Mouse (Mus musculus): ENCODE data around the gene Mobp.
"Not testable (repeated sequence)": the region's sequence is repeated elsewhere in the genome, so short reads cannot be mapped to it uniquely, and the experiment has no call there.

Gene Mobp

DNA sequence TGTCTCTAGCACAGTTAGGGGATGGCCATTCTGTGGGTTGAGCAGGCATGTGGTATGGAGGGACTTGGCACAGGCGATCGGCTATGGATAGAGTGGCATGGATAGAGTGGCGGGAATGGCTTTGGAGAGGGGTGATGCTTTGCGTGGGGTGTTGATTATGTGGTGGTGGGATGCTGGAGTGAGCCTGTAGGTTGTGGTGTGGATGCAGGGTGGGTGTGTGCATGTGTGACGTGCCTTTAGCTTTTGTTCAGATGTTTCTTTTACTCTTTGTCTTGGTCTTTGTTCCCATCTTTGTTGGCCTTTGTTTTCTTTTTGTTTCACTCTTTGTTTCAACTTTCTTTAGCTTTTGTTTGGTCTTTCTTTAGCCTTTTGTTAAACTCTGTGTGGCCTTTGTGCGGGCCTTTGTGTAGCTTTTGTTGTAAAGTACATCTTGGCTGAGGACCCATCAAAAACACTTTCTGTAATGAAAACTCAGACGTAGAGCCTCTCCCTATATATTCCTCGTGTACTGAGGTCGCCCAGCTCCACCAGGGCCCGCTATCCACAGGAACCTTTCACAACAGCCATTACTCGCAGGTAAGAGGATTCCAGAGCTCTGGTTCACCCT is at the start of gene Mobp:
Mobp (plus strand) TSS at position 486 of the 607 bp plus-strand sequence.
- DNase-seq (ENCODE audit: low spot score in 2 of 2), result no peak

DNA sequence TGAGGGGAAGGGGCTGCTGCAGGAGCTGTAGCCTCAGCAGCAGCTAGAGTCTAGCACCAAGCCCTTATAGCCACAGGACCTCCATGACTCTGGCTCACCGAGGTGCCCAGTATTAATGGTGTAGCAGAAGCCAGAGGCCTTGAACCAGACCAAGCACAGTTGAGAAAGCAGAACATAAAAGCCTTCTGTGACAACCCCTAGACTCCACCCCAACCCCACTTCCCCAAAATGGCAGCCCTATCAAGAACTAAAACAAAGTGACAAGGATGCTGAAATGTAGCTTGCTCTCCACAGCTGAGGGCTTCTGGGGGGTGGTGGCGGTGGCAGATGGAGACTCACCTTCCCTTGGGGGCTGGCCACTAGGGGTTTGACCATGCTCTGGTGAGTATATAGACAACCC is 48.3 kb upstream of the Mobp start:
- DNase-seq (ENCODE audit: low spot score in 2 of 2), result no peak

DNA sequence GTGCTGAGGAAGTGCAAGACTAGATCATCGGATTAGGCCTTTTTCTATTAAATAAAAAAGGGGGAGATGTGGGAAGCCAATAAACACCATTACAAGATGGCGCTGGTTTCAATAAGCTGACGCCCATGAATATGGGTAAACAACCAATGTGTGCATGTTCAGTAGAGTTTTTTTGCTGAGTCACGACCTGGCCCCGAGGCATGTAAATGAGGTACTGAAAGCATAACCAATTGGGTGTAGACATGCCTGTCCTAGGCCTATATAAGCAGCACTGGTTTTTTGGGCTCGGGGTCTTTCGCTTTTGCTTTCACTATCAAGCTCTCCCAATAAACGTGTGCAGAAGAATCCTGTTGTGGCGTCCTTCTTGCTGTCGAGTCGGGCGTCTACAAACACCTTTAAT is 40.6 kb upstream of the Mobp start:
- not testable (repeated sequence) for DNase-seq (ENCODE audit: low spot score in 2 of 2)

DNA sequence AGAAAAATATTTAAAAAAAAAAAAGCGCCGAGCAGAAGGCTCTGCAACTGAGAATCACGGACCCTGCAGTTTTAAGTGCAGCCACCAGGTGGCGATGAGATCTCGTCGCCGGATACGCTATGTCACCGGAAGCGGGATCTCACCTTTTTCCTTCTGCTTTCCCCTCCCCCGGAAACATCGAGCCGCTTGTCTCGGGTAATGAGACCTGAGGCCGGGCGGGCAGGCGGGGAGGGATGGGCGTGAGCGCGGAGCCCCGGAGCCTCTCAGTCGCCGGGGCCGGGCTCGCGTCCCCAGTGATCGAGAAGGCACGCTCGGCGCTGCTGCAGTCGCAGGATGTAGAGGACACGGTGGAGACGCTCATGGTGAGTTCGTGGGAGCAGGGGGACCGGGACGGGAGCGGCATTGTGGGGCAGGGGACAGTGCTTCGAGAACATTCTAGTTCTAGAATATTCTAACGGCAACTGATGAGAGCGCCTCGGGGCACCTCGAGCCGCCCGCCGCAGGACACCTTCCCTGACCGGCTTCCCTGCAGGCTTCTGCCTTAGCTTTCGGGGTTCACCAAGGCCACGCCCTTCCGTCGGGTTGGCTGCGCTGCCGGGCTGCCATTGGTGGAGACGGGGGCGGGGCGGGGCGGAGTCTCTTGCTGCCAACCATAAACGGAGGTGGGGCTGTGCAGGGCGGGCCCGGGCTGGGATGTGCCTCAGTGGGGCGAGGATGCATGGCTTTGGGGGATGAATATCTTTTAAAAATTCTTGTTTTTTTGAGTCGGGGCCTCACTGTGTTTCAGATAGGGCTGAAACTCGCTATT is 39.1 kb upstream of the Mobp start, which contains the start of gene Slc25a38:
Slc25a38 (plus strand) TSS at position 164 of the 808 bp plus-strand sequence.
- DNase-seq (ENCODE audit: low spot score in 2 of 2), result peak; percentile 91 to 94

DNA sequence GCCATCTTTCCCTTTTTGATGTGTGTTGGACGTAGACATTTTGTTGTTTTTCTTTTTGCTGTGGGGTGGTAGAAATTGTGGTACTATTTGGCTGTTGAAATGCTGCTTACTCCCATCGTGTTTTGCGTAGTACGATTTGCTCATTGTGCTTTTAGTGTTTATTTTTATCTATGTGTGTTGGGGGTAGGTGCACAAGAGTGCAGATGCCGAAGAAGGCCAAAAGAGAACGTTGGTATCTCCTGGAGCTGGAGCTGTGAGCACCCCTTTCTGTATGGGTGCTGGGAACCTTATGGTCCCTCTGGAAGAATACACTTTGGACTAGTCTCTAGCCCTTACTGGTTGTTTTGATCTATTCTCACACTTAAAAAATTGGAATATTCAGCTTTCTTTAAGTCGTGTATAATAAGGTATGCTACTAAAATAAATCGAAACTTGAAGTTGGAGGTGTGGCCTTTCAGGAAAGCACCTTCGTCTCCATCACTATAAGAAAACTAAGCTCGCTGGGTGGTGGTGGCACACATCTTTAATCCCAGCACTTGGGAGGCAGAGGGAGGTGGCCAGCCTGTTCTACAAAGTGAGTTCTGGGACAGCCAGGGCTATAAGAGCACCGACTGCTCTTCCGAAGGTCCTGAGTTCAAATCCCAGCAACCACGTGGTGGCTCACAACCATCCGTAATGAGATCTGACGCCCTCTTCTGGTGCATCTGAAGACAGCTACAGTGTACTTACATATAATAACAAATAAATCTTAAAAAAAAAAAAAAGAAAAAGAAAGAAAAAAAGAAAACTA is 38.2 kb upstream of the Mobp start:
- no peak for DNase-seq (ENCODE audit: low spot score in 2 of 2)

DNA sequence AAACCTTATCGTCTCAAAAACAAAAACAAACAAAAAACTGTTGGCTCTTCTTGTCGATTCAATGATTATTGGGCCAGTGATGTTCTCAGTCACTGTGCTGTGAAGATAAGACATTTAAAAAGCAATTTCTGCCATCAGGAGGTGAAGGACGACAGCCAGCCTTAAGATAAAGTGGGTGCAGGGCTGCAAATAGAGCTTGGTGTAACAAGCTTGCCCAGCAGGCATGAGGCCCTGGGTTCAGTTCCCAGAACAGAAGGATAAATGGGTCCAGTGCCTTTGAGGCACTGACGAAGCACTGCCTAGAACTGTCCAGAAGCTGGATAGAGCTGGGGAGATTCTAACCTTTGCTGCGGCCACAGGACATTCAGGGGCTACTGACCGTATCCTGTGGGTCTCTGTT is 37.0 kb upstream of the Mobp start:
- no peak for DNase-seq (ENCODE audit: low spot score in 2 of 2)

DNA sequence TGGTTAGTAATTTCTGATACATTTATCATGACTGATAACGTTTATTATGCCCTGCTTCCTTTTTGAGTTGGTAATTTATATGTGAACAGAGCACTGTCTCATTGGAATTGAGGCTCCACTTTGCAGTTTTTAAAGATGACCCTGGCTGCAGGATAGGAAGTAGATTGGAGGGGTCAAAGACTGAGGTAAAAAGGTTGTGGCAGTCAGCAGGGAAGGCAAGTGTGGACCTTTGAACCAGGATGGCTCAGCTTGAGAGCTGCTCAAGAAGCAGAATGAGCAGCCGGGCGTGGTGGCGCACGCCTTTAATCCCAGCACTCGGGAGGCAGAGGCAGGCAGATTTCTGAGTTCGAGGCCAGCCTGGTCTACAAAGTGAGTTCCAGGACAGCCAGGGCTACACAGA is 36.1 kb upstream of the Mobp start:
- no peak for DNase-seq (ENCODE audit: low spot score in 2 of 2)

DNA sequence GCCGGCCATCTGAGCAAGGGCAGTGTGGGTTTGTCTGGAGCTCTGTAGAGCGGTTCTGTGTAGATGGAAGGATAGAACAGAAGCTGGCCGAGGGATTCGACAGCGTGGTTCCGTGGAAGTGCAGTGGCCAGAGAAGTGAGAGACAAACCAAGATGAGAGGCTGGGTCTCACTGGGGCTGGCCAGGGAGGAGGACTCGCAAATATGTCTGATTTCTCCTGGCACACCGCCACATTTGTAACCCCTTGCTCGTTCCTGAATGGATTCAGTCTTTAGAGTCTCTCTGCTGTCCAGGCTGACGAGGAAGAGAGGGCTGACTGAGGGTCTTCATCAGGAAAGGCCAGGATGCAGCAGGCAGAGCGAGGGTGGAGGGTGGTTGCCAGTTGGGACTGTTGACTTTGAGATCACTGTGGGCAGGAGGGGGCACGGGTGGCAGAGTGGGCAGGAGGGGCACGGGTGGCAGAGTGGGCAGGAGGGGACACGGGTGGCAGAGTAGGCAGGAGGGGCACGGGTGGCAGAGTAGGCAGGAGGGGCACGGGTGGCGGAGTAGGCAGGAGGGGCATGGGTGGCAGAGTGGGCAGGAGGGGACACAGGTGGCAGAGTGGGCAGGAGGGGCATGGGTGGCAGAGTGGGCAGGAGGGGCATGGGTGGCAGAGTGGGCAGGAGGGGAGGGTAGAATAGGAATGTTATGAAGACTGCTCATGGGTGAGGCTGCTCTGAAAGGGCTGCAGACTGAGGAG is 35.3 kb upstream of the Mobp start:
- DNase-seq (ENCODE audit: low spot score in 2 of 2), result no peak

DNA sequence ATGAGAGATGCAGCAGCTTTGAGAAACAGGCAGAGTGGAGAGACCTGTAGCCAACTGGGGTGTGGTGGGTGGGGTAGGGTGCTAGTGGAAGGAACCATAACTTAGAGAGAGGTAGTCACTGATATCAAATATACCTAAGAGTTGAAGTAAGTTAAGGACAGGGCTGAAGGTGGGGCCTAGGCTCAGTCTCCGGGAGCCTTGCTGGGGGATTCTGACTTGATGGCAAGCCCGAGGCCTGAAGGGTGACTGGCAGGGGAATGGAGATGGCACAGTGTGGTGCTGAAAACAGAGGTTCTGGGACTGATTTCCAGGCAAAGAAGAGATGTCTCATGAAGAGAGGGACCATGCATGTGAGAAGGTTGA is 34.7 kb upstream of the Mobp start:
- no peak for DNase-seq (ENCODE audit: low spot score in 2 of 2)

DNA sequence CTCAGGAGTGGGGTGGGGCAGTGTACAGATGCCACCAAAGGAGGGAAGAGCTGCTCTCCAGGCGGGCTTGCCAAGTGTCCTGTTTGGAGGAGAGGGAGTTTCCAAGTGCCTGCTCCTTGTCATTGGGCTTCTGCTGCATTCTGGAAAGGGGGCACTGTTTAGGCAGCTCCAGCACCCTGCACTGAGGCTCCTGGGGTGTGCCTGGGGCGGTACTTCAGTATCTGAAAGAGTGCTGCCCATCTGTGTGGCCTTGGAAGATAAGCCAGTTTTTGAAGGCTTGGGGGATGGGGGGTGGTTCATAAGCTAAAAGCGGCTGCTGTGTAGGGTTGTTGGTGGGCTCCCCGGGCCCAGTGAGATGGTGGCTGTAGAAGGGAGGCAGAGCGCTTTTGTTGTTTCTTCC is 33.9 kb upstream of the Mobp start:
- no peak for DNase-seq (ENCODE audit: low spot score in 2 of 2)

DNA sequence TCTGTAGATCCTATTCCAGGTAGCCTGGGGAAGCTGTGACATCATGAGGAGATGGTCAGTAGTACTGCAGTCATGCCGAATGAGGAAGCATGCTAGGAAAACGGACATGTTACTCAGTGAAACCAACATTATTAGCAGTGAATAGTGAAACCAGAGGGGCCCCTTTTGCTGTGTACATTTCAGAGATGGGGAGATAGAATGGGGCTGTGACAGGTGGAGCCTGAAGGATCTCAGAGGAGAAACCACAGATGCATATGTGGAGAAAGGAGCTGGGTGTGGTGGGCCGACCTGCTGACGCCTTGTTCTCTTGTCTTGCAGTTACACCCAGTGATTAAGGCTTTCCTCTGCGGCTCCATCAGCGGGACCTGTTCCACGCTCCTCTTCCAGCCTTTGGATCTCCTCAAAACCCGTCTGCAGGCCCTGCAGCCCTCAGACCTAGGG is 33.3 kb upstream of the Mobp start:
- DNase-seq (ENCODE audit: low spot score in 2 of 2), result no peak

DNA sequence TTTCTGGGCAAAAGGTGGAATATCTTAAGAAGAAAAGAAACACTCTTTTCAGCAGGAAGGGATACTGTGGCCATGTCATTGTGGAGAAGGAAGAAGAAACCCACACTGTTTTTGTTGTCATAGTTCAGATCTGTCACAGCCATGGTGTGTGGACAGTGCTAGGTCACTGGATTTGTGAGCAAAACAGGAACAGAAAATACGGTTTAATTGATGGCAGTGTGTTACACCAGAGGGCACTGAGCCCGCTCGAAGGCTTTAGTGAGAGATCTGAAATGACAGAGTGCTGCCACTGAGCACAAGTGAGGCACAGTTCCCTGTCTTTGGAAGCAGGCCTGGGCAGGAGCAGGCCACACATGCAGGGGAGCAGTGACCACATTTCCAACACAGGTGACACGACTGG is 31.3 kb upstream of the Mobp start:
- DNase-seq (ENCODE audit: low spot score in 2 of 2), result no peak

DNA sequence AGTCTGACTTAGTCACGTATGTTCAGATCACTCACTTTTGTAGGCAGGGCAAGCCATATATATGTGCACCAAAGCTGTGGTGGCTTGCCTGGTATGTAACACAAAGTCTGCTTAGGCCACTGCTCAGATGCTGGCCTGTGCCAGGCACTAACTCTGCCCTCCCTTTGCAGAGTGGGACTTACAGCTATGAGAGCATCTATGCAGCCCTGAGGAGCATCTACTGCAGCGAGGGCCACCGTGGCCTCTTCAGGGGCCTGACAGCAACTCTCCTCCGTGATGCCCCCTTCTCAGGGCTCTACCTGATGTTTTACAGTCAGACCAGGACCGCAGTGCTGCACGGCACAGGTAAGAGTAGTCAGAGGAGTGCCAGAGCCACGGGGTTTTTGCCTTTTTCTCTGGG is 29.0 kb upstream of the Mobp start:
- DNase-seq (ENCODE audit: low spot score in 2 of 2), result no peak

DNA sequence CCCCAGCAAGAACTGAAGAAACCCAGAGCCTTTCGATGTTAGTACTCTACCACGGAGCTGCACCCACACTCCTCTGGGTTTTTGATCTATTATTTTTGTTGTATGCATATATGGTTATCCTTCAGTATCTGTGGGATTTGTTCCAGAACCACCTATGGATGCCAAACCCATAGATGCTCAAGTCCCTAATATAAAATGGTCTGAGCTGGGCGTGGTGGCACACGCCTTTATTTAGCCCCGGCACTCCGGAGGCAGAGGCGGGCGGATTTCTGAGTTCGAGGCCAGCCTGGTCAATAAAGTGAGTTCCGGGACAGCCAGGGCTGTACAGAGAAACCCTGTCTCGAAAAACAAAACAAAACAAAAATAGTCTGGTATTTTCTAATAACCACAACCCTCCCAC is 22.6 kb upstream of the Mobp start:
- no peak for DNase-seq (ENCODE audit: low spot score in 2 of 2)

DNA sequence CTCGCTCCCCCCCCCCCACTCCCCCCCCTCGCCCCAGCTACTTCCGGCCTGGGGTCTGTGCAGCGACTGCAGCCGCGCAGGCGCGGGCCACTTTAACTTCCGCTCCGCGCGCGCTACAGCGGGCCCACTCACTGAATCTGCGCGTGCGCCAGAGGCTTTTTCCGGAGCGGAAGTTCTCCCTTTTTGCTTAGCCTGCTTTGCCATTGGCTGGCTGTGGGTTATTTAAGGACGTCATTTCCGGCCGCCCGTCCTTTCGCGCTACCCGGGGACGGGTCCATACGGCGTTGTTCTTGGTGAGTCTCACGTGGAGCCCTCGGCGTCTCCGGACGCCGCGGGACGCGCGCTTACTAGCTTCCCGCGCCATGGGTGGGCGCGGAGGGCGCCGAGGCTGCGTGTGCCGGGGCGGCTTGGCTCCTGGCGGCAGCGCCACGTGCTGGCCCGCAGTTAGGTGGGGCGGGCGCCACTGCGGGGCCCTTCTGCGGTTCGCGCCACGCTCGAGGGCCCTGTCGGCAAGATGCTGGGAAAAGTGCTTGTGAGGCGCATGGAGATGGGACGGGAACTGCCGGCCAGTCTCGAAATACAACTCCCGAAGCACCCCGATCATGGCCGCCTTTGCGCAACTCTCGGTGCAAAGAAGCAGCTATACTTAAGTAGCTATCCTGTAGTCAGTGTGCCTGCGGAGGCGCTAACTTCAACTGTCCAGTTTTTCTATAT is 21.8 kb upstream of the Mobp start, which contains the start of gene Rpsa:
Rpsa (plus strand) TSS at position 152 of the 714 bp plus-strand sequence.
- DNase-seq (ENCODE audit: low spot score in 2 of 2), result peak; percentile 95 to 97

DNA sequence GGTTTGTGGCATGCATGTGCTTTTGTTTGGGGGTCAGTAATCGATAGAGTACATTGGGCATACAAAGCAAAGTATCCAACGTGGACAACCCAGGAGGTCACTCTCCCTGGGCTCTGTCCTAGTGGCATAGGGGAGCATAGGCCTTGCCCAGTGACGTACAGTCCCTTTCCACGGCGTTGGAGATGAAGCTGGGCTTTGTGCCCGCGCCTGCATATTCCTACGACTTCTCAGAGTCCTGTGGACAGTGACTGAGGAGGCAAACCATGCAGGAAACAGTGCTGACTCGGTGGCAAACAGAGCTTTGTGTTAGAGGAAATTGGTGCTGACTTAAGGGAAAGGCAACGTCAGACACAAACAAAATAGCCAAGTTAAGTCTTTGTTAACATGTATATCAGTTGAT is 20.2 kb upstream of the Mobp start:
- DNase-seq (ENCODE audit: low spot score in 2 of 2), result no peak

DNA sequence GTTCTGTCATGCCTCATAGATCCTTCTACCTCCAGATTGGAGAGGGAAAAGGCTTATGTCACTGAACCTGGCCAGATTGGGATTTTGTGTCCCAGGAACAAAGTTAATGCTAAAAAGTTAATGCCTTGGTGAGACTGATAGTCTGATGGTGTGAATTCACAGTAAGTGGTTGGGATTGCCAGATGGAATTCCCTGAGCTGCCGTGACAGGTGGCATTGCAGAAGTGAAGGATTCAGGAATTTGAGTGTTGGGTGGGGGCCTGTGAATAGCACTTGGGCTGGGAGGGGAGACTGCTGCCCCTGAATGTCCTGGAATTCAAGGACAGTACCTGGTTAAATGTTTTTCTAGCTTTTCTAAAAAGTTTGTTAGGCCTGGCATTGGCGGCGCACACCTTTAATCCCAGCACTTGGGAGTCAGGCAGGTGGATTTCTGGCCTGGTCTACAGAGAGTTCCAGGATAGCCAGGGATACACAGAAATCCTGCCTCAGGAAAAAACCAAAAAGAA is 17.7 kb upstream of the Mobp start:
- no peak for DNase-seq (ENCODE audit: low spot score in 2 of 2)

DNA sequence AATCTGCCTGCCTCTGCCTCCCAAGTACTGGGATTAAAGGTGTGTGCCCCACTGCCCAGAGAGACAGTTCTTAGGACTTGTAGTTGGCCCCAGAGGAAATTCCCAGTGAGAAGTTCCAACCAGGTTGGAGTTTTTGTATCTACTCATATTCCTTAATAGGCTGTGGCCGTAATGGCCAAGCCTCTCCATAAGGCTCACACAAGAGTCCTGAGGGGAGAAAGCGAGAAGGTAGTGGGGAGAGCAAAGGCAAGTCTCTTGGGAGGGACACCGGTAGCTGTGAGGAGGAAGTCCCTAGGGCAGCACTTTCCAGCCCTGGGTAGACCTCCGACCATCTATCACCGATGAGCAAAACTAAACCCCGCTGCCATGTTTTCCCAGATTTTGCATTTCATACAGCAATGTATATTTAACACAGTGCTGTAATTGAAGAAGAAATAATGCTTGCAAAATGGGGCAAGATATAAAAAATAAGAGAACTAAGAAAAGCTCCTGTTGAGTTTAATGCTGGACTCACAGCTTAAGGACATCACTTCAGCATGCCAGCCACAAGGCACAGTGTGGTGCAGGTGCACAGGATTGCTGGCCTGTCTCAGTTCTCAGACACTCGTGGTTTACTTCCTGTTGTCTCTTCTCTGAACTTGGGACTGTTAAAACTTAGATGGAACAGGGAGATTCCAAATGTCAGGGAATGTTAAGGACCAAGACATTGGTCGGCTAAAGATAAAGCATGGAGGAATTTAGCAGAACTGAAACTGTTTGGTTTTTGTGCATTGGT is 16.3 kb upstream of the Mobp start:
- DNase-seq (ENCODE audit: low spot score in 2 of 2), result no peak

DNA sequence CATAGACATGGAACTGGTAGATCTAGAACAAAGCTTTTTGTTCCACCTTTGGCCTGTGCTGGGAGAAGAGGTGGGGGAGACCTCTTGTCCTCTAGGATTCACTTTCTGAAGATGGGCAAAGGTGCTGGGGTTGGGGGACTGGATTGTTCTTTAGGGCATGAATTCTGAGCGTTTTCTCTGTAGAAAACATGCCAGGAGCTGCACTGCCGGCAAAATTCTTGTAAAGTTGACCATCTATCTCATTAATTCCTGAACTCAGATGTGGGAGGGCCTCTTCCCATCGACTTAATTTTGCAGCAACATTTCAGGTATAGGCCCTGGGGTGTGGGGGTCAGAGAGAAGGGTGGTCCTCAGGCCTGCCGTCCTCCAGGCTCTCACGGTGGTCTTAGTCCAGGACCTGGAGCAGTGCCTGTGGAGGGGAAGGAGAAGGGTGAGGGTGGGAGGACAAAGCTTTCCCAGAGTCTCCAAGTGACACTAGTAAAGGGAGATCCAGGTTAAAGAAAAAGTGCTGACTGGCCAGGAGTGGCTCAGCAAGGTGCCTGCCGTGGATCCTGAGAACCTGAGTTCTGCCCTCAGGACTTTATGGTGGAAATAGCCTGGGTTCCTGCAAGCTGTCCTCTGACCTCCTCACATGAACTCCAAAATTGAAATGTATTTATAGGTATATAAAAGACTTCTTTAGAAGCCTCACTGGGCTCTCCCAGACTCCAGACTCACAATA is 15.6 kb upstream of the Mobp start:
- no peak for DNase-seq (ENCODE audit: low spot score in 2 of 2)
